Mouse (Mus musculus) MEL (cell line): ENCODE results near the gene Tax1bp3.

ENCODE experiments used
- CTCF ChIP-seq, 3 experiments: IDR thresholded peaks in 2 of 3; conservative IDR thresholded peaks in 1 of 3; 2 replicates each; pipeline ENCODE4 v1.5.1; 2011 to 2012; ENCODE audit warnings: low read length in 3 of 3, low read depth in 2 of 3, mild to moderate bottlenecking in 2 of 3, improper control_type of control experiment in 1 of 3, inconsistent platforms in 1 of 3, mixed read lengths in 1 of 3, moderate library complexity in 1 of 3; ENCODE audit not compliant: control insufficient read depth in 1 of 3, insufficient read depth in 1 of 3, poor library complexity in 1 of 3, severe bottlenecking in 1 of 3
- MAX ChIP-seq: IDR thresholded peaks from 2 replicates; pipeline ENCODE4 v1.6.1; 2011; ENCODE audit warnings: low read length, improper control_type of control experiment
- NELFE ChIP-seq: IDR thresholded peaks from 2 replicates; pipeline ENCODE4 v1.6.1; 2011; ENCODE audit warnings: low read depth, low read length, improper control_type of control experiment

GRCm38 (mm10) chr11:73134222-73134621 is 42.7 kb upstream of the Tax1bp3 start:
- TF ChIP-seq NELFE (no peak), MAX (no peak), CTCF (IDR thresholded peaks at IDR 0.05 in 2 of 3, conservative IDR thresholded peaks at IDR 0.05 in 1 of 3; ENCODE audit: control insufficient read depth in 1 of 3, insufficient read depth in 1 of 3, low read depth in 2 of 3, low read length in 3 of 3, poor library complexity in 1 of 3, severe bottlenecking in 1 of 3) (no peak)
